Mouse (Mus musculus): ENCODE measurements around the gene Barx1. TPM values are rescaled to one million over a fixed set of nuclear protein-coding genes. Genes with fewer than 3 reads are reported as not detected.

Barx1 gene
- polyA plus RNA-seq, 1 experiment from 2014 or later = 0.66 TPM

DNA sequence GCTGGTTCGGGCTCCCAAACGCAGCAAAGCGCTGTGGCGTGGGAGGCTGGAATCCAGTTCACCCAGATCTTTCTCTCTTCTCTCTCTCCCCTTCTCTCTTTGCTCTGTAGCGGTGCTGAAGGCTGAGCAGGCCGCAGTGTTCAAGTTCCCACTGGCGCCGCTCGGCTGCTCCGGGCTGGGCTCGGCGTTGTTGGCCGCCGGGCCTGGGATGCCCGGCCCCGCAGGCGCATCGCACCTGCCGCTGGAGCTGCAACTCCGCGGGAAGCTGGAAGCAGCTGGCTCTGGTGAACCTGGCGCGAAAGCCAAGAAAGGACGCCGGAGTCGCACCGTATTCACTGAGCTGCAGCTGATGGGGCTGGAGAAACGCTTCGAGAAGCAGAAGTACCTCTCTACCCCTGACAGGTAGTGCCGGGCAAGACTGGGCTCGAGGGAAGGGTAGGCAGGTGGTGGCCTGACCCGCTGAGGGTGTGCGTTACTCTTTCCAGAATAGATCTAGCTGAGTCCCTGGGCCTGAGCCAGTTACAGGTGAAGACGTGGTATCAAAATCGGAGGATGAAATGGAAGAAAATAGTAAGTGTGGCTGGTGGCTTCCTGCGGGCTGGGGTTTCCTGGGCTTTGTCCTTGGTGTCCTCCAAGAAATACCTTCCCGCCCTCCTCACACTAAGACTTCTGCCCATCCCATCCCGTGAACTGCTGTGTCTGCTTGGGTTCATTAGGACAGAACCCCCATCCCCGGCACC, 2.3 kb downstream of the Barx1 start:
- under 1% methylated on average over 39 of the region's 39 CpGs for WGBS
- H3K27ac ChIP-seq = no peak overlapping the region
- no peaks in the 10 kb centered on the region for H3K9me3 ChIP-seq
- H3K4me3 ChIP-seq = 0 out of 2 replicates have a peak overlapping the region, but pooled peaks have one; percentile 4
- H3K4me1 ChIP-seq = peaks cover 55% of the 10 kb centered on the region
- H3K36me3 ChIP-seq (replicated peaks) = no peaks in the 10 kb centered on the region
- peaks cover 100% of the 10 kb centered on the region for H3K27me3 ChIP-seq (ENCODE audit: poor library complexity, severe bottlenecking)
- DNase-seq (ENCODE audit: extremely low spot score, low spot score) = peak; percentile 49

DNA sequence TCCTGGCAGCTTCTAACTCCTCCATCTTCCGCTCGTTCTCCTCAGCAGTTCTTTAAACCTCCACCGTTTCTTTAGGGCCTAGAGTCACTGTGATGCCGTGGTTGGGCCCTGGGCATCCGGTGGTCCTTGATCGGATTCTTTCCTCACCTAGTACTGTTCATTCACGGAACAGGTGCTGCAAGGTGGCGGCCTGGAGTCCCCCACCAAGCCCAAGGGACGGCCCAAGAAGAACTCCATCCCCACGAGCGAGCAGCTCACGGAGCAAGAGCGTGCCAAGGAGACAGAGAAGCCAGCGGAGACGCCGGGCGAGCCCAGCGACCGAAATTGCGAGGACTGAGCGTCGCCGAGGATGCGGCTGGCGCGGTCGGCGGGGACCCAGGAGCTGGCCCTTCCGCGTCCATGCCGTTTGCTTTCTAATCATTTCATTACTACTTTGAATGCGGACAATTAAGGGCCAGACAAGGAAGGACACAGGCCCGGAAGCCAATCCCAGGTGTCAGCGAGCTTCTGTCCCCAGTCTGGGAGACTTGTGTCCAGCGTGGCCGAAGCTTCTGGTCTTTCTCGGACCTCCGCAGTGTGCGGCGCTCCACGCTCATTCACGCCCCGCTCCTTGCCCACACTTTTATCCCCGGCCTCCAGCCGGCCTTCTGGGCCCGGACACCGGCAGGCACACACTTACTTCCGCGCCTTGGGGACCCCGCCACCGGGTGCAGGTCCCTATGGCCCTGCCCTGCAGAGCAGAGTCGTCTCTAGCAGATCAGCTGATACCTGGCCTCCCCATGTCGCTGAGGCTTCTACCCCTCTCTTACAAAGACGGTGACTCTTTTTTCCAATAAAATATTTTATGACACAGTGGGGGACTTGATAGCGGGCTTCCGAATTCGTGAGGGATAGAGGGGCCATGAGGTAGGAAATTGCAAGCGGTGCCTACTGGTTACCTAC, 3.1 kb downstream of the Barx1 start:
- DNase-seq (ENCODE audit: extremely low spot score, low spot score) = peak; percentile 54
- Histone ChIP-seq H3K4me3 (0 out of 2 replicates have a peak overlapping the region, but pooled peaks have one; percentile 2), H3K36me3 (replicated peaks) (no peaks in the 10 kb centered on the region), H3K9me3 (no peaks in the 10 kb centered on the region), H3K27me3 (ENCODE audit: poor library complexity, severe bottlenecking) (peaks cover 100% of the 10 kb centered on the region), H3K4me1 (peaks cover 55% of the 10 kb centered on the region), H3K27ac (no peak overlapping the region)
- under 1% methylated on average over 58 of the region's 58 CpGs for WGBS

- WGBS = 0% methylated on average over 4 of the region's 4 CpGs
- no peaks in the 10 kb centered on the region for H3K9me3 ChIP-seq
- no peak overlapping the region for H3K27ac ChIP-seq
- DNase-seq (ENCODE audit: extremely low spot score, low spot score) = no peak
- H3K27me3 ChIP-seq (ENCODE audit: poor library complexity, severe bottlenecking) = peaks cover 100% of the 10 kb centered on the region
- no peaks in the 10 kb centered on the region for H3K36me3 ChIP-seq (replicated peaks)
- H3K4me1 ChIP-seq = peaks cover 56% of the 10 kb centered on the region
- H3K4me3 ChIP-seq = no peak overlapping the region
These were observed 4.7 kb downstream of the Barx1 start for GRCm38 (mm10) chr13:48667461-48667860.

GRCm38 (mm10) chr13:48668091-48668975, 5.5 kb downstream of the Barx1 start:
- Histone ChIP-seq H3K9me3 (no peaks in the 10 kb centered on the region), H3K4me1 (peaks cover 51% of the 10 kb centered on the region), H3K27ac (no peak overlapping the region), H3K36me3 (replicated peaks) (no peaks in the 10 kb centered on the region), H3K27me3 (ENCODE audit: poor library complexity, severe bottlenecking) (peaks cover 100% of the 10 kb centered on the region), H3K4me3 (peak overlapping the region; percentile 35)
- no peak for DNase-seq (ENCODE audit: extremely low spot score, low spot score)
- WGBS = under 1% methylated on average over 33 of the region's 33 CpGs

DNA sequence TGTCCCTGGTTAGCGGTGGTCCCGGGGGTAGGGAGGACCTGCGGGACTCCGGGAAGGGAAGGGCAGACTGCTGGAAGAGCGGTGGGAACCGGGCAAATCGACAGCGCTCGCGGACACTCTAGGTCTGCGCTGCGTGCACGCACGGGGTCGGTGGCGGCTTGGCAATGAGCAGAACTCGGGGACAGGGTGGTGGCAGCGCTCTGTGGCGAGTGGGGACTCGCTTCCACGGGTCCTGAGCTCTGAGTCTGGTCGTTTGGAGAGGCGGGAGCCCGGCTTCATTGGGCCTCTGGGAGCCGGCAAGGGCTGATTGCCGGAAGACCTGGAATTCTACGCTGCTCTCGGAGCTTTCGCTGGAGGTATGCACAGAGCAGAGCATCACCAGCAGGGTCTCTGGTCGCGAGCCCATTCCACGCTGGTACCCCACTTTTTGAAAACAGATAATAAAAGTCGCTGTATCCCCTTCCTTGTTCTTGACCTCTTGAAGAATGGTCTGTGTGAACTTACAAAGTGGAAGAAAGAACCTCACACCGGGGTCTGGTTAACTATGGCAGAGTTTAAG, 6.3 kb downstream of the Barx1 start:
- Histone ChIP-seq H3K27me3 (ENCODE audit: poor library complexity, severe bottlenecking) (peaks cover 100% of the 10 kb centered on the region), H3K27ac (no peak overlapping the region), H3K9me3 (no peaks in the 10 kb centered on the region), H3K4me1 (peaks cover 44% of the 10 kb centered on the region), H3K36me3 (replicated peaks) (no peaks in the 10 kb centered on the region), H3K4me3 (peak overlapping the region; percentile 35)
- under 1% methylated on average over 34 of the region's 34 CpGs for WGBS
- peak; percentile 53 for DNase-seq (ENCODE audit: extremely low spot score, low spot score)

DNA sequence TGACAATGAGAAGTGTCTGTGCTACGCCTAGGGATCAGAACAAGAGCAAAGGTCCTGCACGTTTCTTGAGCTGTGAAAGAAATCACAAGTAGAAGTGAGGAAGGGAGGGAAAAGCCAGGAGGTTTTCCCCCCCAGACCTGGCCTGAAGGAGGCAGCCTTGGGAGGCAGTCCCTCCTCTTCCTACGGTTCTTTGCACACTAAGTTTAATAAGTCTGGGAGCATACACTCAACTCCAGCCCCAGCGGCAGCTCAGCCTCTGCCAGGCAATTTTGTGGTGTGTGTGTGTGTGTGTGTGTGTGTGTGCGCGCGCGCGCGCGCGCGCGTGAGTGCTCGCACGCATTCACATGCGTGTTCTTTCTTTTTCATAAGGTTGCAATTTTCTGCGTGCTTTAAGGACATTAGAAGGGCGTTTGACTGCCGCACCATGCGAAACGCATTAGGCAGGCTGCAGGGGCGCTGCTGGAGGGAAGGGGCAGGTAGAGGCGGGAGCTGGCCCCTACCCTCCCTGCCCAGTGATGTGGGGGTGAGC, 9.6 kb downstream of the Barx1 start:
- H3K27ac ChIP-seq = no peak overlapping the region
- 0 out of 2 replicates have a peak, but pooled peaks cover 3% of the 10 kb centered on the region for H3K9me3 ChIP-seq
- no peak for DNase-seq (ENCODE audit: extremely low spot score, low spot score)
- peaks cover 90% of the 10 kb centered on the region for H3K27me3 ChIP-seq (ENCODE audit: poor library complexity, severe bottlenecking)
- under 1% methylated on average over 24 of the region's 24 CpGs for WGBS
- H3K4me1 ChIP-seq = peaks cover 25% of the 10 kb centered on the region
- H3K4me3 ChIP-seq = peak overlapping the region; percentile 15; the same call in 1 of the 2 replicates
- no peaks in the 10 kb centered on the region for H3K36me3 ChIP-seq (replicated peaks)

DNA sequence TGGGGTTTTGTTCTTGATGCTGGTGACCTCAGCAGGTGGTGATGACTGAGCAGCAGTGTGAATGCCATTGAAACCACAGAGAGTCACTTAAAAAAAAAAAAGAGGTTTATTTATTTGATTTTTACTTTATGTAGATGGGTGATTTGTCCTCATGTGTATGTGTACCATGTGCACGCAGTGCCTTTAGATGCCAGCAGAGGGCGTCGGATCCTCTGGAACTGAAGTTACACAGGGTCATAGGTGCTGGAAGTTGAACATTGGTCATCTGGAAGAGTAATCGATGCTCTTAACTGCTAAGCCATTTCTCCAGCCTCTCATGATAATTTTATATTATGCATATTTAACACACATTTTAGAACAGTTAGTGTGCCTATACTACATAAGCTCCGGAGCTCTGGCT, 11.8 kb downstream of the Barx1 start:
- Histone ChIP-seq H3K9me3 (0 out of 2 replicates have a peak, but pooled peaks cover 3% of the 10 kb centered on the region), H3K36me3 (replicated peaks) (no peaks in the 10 kb centered on the region), H3K27me3 (ENCODE audit: poor library complexity, severe bottlenecking) (peaks cover 84% of the 10 kb centered on the region), H3K27ac (no peak overlapping the region), H3K4me3 (no peak overlapping the region), H3K4me1 (peaks cover 11% of the 10 kb centered on the region)
- no peak for DNase-seq (ENCODE audit: extremely low spot score, low spot score)
- WGBS = 83% methylated on average over 5 of the region's 5 CpGs

DNA sequence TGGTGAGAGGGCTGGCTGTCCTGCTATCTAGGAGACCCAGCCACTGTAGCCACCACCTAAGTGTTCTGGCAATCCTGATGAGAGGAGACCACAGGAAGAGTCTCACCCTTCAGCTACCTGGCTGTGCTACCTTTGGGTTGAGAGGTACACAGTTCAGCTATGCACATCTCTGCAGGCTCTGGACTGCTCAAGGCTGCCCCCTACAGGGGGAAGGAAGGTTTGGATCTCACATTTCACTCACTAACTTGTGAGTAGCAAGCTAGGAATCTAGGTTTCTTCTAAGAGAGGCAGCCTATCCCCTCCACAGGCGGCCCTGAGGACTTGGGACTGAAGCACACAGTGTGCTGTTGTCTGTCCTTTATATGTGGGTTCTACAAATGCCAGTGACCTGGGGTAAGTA, 16.6 kb downstream of the Barx1 start:
- peaks cover 53% of the 10 kb centered on the region for H3K27me3 ChIP-seq (ENCODE audit: poor library complexity, severe bottlenecking)
- no peaks in the 10 kb centered on the region for H3K36me3 ChIP-seq (replicated peaks)
- WGBS = 43% methylated on average over 1 of the region's 1 CpGs
- H3K27ac ChIP-seq = no peak overlapping the region
- H3K4me1 ChIP-seq = no peaks in the 10 kb centered on the region
- 0 out of 2 replicates have a peak, but pooled peaks cover 3% of the 10 kb centered on the region for H3K9me3 ChIP-seq
- H3K4me3 ChIP-seq = no peak overlapping the region
- no peak for DNase-seq (ENCODE audit: extremely low spot score, low spot score)

GRCm38 (mm10) chr13:48686666-48687065, 23.9 kb downstream of the Barx1 start:
- peaks cover 6% of the 10 kb centered on the region for H3K4me1 ChIP-seq
- no peak overlapping the region for H3K4me3 ChIP-seq
- H3K27me3 ChIP-seq (ENCODE audit: poor library complexity, severe bottlenecking) = peaks cover 7% of the 10 kb centered on the region; the same call in 1 of the 2 replicates
- H3K27ac ChIP-seq = peak overlapping the region; percentile 40; the same call in 1 of the 2 replicates
- 53% methylated on average over 5 of the region's 5 CpGs for WGBS
- H3K36me3 ChIP-seq (replicated peaks) = no peaks in the 10 kb centered on the region
- H3K9me3 ChIP-seq = peaks cover 11% of the 10 kb centered on the region; the same call in 1 of the 2 replicates
- DNase-seq (ENCODE audit: extremely low spot score, low spot score) = no peak

DNA sequence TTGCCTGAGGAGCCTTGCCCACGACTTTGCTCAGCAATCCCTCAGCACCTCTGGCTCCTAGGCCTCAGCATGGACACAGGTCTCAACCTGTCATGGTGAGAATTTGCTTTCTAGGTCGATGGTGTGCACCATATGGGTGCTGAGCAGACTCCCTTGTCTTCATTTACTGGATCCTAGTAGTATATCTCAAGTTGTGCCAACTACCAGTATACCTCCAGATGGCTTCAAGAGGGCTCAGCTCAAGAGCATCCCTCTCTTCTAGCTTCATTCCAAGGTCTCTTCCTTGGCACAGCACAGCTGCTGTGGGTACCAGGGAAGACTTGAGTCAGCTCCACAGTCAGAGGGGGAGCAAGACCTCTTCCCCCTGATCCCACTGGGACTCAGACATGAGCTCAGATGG, 29.2 kb downstream of the Barx1 start:
- H3K4me3 ChIP-seq = no peak overlapping the region
- no peak for DNase-seq (ENCODE audit: extremely low spot score, low spot score)
- peaks cover 11% of the 10 kb centered on the region; the same call in 1 of the 2 replicates for H3K9me3 ChIP-seq
- no peaks in the 10 kb centered on the region for H3K36me3 ChIP-seq (replicated peaks)
- WGBS = 62% methylated on average over 2 of the region's 2 CpGs
- H3K27me3 ChIP-seq (ENCODE audit: poor library complexity, severe bottlenecking) = peaks cover 5% of the 10 kb centered on the region; the same call in 1 of the 2 replicates
- H3K4me1 ChIP-seq = peaks cover 16% of the 10 kb centered on the region
- no peak overlapping the region for H3K27ac ChIP-seq

Measured in forebrain, embryonic 10.5 days (tissue).